20 mouse cellular contexts compared by ENCODE assay signal in genomic region chr10:70395900-70396299, GRCm38 (mm10). TPM values are rescaled to one million over a fixed set of nuclear protein-coding genes. Genes with fewer than 3 reads are reported as not detected.
DNase-seq lines count a peak whose midpoint lies in the region; ATAC-seq and TF ChIP-seq lines count a peak whose summit lies in the region.
"Had no signal": no experiment of that assay in that cellular context is flagged by ENCODE, and none has a peak within 500 bp of the region (broad histone marks: within the 10 kb centered on the region; RNA-seq: fewer than 3 reads in every experiment).

No protein-coding gene starts in this region.

- TF ChIP-seq CTCF in brain, embryonic 14.5 days (IDR thresholded peaks at IDR 0.05; ENCODE audit: borderline replicate concordance, extremely low read depth, insufficient read depth, insufficient read length) = no peak

- DNase-seq in frontal cortex, postnatal 25 days (ENCODE audit: low spot score in 2 of 2) = no peak
- peak; percentile 70 for DNase-seq in left cerebral cortex, adult 11 months (ENCODE audit: low spot score)
- no peak for DNase-seq in left cerebral cortex, postnatal 4 days
- DNase-seq in brain, embryonic 14.5 days (ENCODE audit: low read depth) = peak; percentile 24
- DNase-seq in left cerebral cortex, postnatal 25 days (ENCODE audit: low spot score in 2 of 2) = peak; percentile 41 to 89
- DNase-seq in urinary bladder, postnatal 25 days (ENCODE audit: low spot score) = no peak
- DNase-seq: adrenal gland, postnatal 25 days; cerebellum, adult 11 months; cerebellum, adult 9-11 months; heart, adult 11 months; kidney, postnatal 25 days; spleen, adult 18-20 months had no signal

- ATAC-seq in frontal cortex, adult (ENCODE audit: low TSS enrichment) = peak; percentile 90
- ATAC-seq in megakaryocyte-erythroid progenitor cell, adult 5-6 weeks (replicated peaks; ENCODE audit: low FRiP score, low TSS enrichment, poor library complexity, severe bottlenecking) = no peak
- ATAC-seq: CD4-positive, CD25-positive, alpha-beta regulatory T cell, adult 4 months; forebrain, embryonic 13.5 days; hindbrain, embryonic 16.5 days; intestine, embryonic 16.5 days; lung, postnatal 0 days had no signal

- no peak for TF ChIP-seq POLR2A in brain, embryonic 14.5 days (IDR thresholded peaks at IDR 0.05; ENCODE audit: borderline replicate concordance, extremely low read depth, insufficient read depth, insufficient read length, poor library complexity, severe bottlenecking)

- intact Hi-C loops in left cerebral cortex, postnatal 4 days (cut with DNase I) = no loop called here
- intact Hi-C loops in left cerebral cortex, postnatal 25 days (cut with DNase I) = no loop called here

RNA-seq across cellular contexts. Expression of gene Fam13c, which starts 44.4 kb away (rescaled TPM):
- total RNA-seq in left cerebral cortex, postnatal 4 days (2021) = 10 to 100 TPM; 41.3 to 42.4 TPM
- 10.0 and 18.7 TPM in 2 replicates for polyA plus RNA-seq in brain, embryonic 14.5 days (2012; rRNA removed)
- total RNA-seq in left cerebral cortex, postnatal 25 days (2021) = 10 to 100 TPM; 59.4 to 60.7 TPM
- total RNA-seq in megakaryocyte-erythroid progenitor cell, adult 5-6 weeks (2014; fragmentation: Nextera tagmentation) = not detected in 2 replicates
- not detected in 2 replicates for total RNA-seq in megakaryocyte-erythroid progenitor cell, adult 5-6 weeks (2017)
- total RNA-seq: common myeloid progenitor, adult 5-6 weeks had no signal
- polyA plus RNA-seq: CD4-positive, CD25-positive, alpha-beta regulatory T cell, adult 4 months had no signal

Comparison
In these comparisons a context has a peak if more than half of its experiments do, and no peak if none do; other contexts are left out.
1. DNase-seq: peak in left cerebral cortex, adult 11 months (single experiment), brain, embryonic 14.5 days (single experiment) and left cerebral cortex, postnatal 25 days (2 of 2); none in frontal cortex, postnatal 25 days (0 of 2), left cerebral cortex, postnatal 4 days (single experiment) and urinary bladder, postnatal 25 days (single experiment).
2. RNA of gene Fam13c, which starts 44.4 kb away (total RNA-seq): 59.4 to 60.7 TPM in left cerebral cortex, postnatal 25 days and 41.3 to 42.4 TPM in left cerebral cortex, postnatal 4 days; not detected in megakaryocyte-erythroid progenitor cell, adult 5-6 weeks; every median in the first group is over 10 times any median in the second.